Mouse (Mus musculus) spleen, adult 2 months (tissue): ENCODE measurements around the gene Usp7. TPM values are rescaled to one million over a fixed set of nuclear protein-coding genes. Genes with fewer than 3 reads are reported as not detected.

Experiments
- DNase-seq, 2 experiments: peaks; one replicate each; pipeline versions ENCODE4 v3.0.0 to v3.0.0-alpha.2; 2012 to 2021; ENCODE audit warnings: low spot score in 2 of 2, low read depth in 1 of 2
- H3K27ac ChIP-seq: fragments of 200-500 bp; 2 replicates; pipeline ENCODE4 v1.5.1; 2012; ENCODE audit warnings: low read length, inconsistent platforms; ENCODE audit not compliant: insufficient read depth
- H3K27me3 ChIP-seq: fragments of 200-500 bp; 2 replicates; pipeline ENCODE4 v1.6.1; 2012; ENCODE audit warnings: mild to moderate bottlenecking, moderate library complexity, low read length, inconsistent platforms; ENCODE audit not compliant: control insufficient read depth, insufficient read depth
- H3K36me3 ChIP-seq: fragments of 200-500 bp; 2 replicates; pipeline ENCODE4 v1.6.1; 2012; ENCODE audit warnings: mild to moderate bottlenecking, low read length, inconsistent platforms; ENCODE audit not compliant: control insufficient read depth, insufficient read depth
- H3K4me1 ChIP-seq: fragments of 200-500 bp; 2 replicates; pipeline ENCODE4 v1.6.1; 2011; ENCODE audit warnings: inconsistent platforms; ENCODE audit not compliant: control insufficient read depth, insufficient read depth, insufficient read length
- H3K4me3 ChIP-seq: fragments of 200-500 bp; 2 replicates; pipeline ENCODE4 v1.5.1; 2011; ENCODE audit warnings: mild to moderate bottlenecking, inconsistent platforms; ENCODE audit not compliant: insufficient read depth, insufficient read length; ENCODE audit errors: extremely low read depth
- CTCF ChIP-seq: fragments of 200-500 bp; IDR thresholded peaks from 2 replicates; pipeline ENCODE4 v1.5.1; 2011; ENCODE audit warnings: mild to moderate bottlenecking, inconsistent platforms; ENCODE audit not compliant: insufficient read depth, insufficient read length, insufficient replicate concordance; ENCODE audit errors: extremely low read depth
- POLR2A ChIP-seq: fragments of 200-500 bp; IDR thresholded peaks from 2 replicates; pipeline ENCODE4 v1.6.1; 2011; ENCODE audit warnings: low read depth, low read length, inconsistent platforms
- WGBS: fragments of 180-500 bp; shearing (Covaris S2); methylation state at CpG from one replicate; pipeline ENCODE4 v1.1.7; 2018; 5-methylcytosine and 5-hydroxymethylcytosine counted together
- polyA plus RNA-seq: library from polyadenylated mRNA; depleted of rRNA; stranded (reverse); fragments of >200 nt; gene quantifications from 2 replicates; pipeline ENCODE4 v1.2.3, GENCODE M21; 2012

The Usp7 gene
- polyA plus RNA-seq, 1 experiment = 26.3 TPM

GRCm38 (mm10) chr16:8745751-8746150 is 46.4 kb downstream of the Usp7 start:
- peak in 1 of 2 experiments; percentile 16 for DNase-seq
- TF ChIP-seq CTCF (no peak), POLR2A (no peak)
- Histone ChIP-seq H3K36me3 (no peaks in the 10 kb centered on the region), H3K4me3 (no peak overlapping the region), H3K4me1 (peaks cover 12% of the 10 kb centered on the region; the same call in 1 of the 2 replicates), H3K27ac (peak overlapping the region; percentile 20), H3K27me3 (no peaks in the 10 kb centered on the region)
- 20% methylated on average over 2 of the region's 2 CpGs for WGBS

GRCm38 (mm10) chr16:8743989-8744388 is 48.1 kb downstream of the Usp7 start:
- no peak overlapping the region for H3K27ac ChIP-seq
- no peaks in the 10 kb centered on the region for H3K36me3 ChIP-seq
- H3K4me3 ChIP-seq = no peak overlapping the region
- TF ChIP-seq CTCF (no peak), POLR2A (no peak)
- WGBS = 24% methylated on average over 3 of the region's 3 CpGs
- no peak for DNase-seq
- H3K27me3 ChIP-seq = no peaks in the 10 kb centered on the region
- peaks cover 14% of the 10 kb centered on the region; the same call in 1 of the 2 replicates for H3K4me1 ChIP-seq

- no peak for TF ChIP-seq CTCF
- no peak for TF ChIP-seq POLR2A
- Histone ChIP-seq H3K27ac (no peak overlapping the region), H3K4me3 (no peak overlapping the region), H3K27me3 (no peaks in the 10 kb centered on the region), H3K4me1 (peaks cover 5% of the 10 kb centered on the region; the same call in 1 of the 2 replicates), H3K36me3 (no peaks in the 10 kb centered on the region)
- WGBS = 86% methylated on average over 5 of the region's 5 CpGs
- no peak for DNase-seq
Observed at GRCm38 (mm10) chr16:8741697-8742096, 50.4 kb downstream of the Usp7 start.

GRCm38 (mm10) chr16:8741110-8741509 is 51.0 kb downstream of the Usp7 start:
- Histone ChIP-seq H3K27me3 (no peaks in the 10 kb centered on the region), H3K4me3 (no peak overlapping the region), H3K4me1 (peaks cover 5% of the 10 kb centered on the region; the same call in 1 of the 2 replicates), H3K36me3 (no peaks in the 10 kb centered on the region), H3K27ac (no peak overlapping the region)
- WGBS = 7% methylated on average over 1 of the region's 1 CpGs
- DNase-seq = no peak
- no peak for TF ChIP-seq CTCF
- TF ChIP-seq POLR2A = no peak

- peak; percentile 60 to 89 for DNase-seq
- H3K27me3 ChIP-seq = no peaks in the 10 kb centered on the region
- H3K4me1 ChIP-seq = peaks cover 18% of the 10 kb centered on the region; the same call in 1 of the 2 replicates
- peak overlapping the region; percentile 96 for H3K27ac ChIP-seq
- peak overlapping the region; percentile 71 for H3K4me3 ChIP-seq
- WGBS = 11% methylated on average over 122 of the region's 126 CpGs
- TF ChIP-seq POLR2A (peak; percentile 59), CTCF (no peak)
- H3K36me3 ChIP-seq = no peaks in the 10 kb centered on the region
Observed at GRCm38 (mm10) chr16:8738542-8739514, 53.3 kb downstream of the Usp7 start.

- Histone ChIP-seq H3K27me3 (no peaks in the 10 kb centered on the region), H3K27ac (peak overlapping the region; percentile 72), H3K36me3 (no peaks in the 10 kb centered on the region), H3K4me1 (peaks cover 18% of the 10 kb centered on the region; the same call in 1 of the 2 replicates), H3K4me3 (peak overlapping the region; percentile 90)
- WGBS = 10% methylated on average over 109 of the region's 110 CpGs
- no peak for TF ChIP-seq CTCF
- TF ChIP-seq POLR2A = no peak
- DNase-seq = peak in 1 of 2 experiments; percentile 42
Observed at GRCm38 (mm10) chr16:8737666-8738541, 54.2 kb downstream of the Usp7 start.
